Mouse (Mus musculus): ENCODE results near the gene Mettl7a3. TPM values are rescaled to one million over a fixed set of nuclear protein-coding genes. Genes with fewer than 3 reads are reported as not detected.

Gene Mettl7a3
- polyA plus RNA-seq, 1 experiment, result not detected

- TF ChIP-seq MYOD1 (IDR thresholded peaks at IDR 0.05; ENCODE audit: control insufficient read depth in 1 of 3, insufficient read length in 2 of 3, low read depth in 2 of 3) (no peak), MYOG (IDR thresholded peaks at IDR 0.05; ENCODE audit: control insufficient read depth in 1 of 3, insufficient read depth in 1 of 3, insufficient read length in 2 of 3, low read depth in 2 of 3) (no peak), POLR2A (IDR thresholded peaks at IDR 0.05; ENCODE audit: insufficient read length, low read depth) (no peak), E2F4 (IDR thresholded peaks at IDR 0.05; ENCODE audit: insufficient read depth) (no peak), POLR2AphosphoS2 (IDR thresholded peaks at IDR 0.05; ENCODE audit: insufficient read length, low read depth) (no peak), CEBPB (IDR thresholded peaks at IDR 0.05; ENCODE audit: insufficient read depth, poor library complexity, severe bottlenecking) (no peak), SRF (IDR thresholded peaks at IDR 0.05; ENCODE audit: control insufficient read depth, insufficient read length, low read depth) (no peak), TCF12 (IDR thresholded peaks at IDR 0.05; ENCODE audit: insufficient read depth, poor library complexity, severe bottlenecking) (no peak), USF1 (IDR thresholded peaks at IDR 0.05; ENCODE audit: low read depth) (no peak), TCF3 (IDR thresholded peaks at IDR 0.05; ENCODE audit: insufficient read length, low read depth) (no peak), REST (IDR thresholded peaks at IDR 0.05; ENCODE audit: insufficient read depth, insufficient read length) (no peak), MAX (IDR thresholded peaks at IDR 0.05; ENCODE audit: low read depth) (no peak)
- Histone ChIP-seq H3K4me2 (ENCODE audit: low read depth) (no peak overlapping the region), H3K27me3 (ENCODE audit: control insufficient read depth, insufficient read depth, insufficient read length) (no peaks in the 10 kb centered on the region), H3ac (ENCODE audit: control insufficient read depth, insufficient read length) (no peak overlapping the region), H3K4me3 (no peak overlapping the region), H3K36me3 (ENCODE audit: control insufficient read depth, insufficient read depth) (no peaks in the 10 kb centered on the region), H3K79me2 (ENCODE audit: control insufficient read depth, insufficient read depth) (no peaks in the 10 kb centered on the region)
These were observed 34.2 kb upstream of the Mettl7a3 start for GRCm38 (mm10) chr15:100300499-100300898.

- Histone ChIP-seq H3K27me3 (ENCODE audit: control insufficient read depth, insufficient read depth, insufficient read length) (no peaks in the 10 kb centered on the region), H3K36me3 (ENCODE audit: control insufficient read depth, insufficient read depth) (no peaks in the 10 kb centered on the region), H3K4me2 (ENCODE audit: low read depth) (no peak overlapping the region), H3K4me3 (no peak overlapping the region), H3K79me2 (ENCODE audit: control insufficient read depth, insufficient read depth) (no peaks in the 10 kb centered on the region), H3ac (ENCODE audit: control insufficient read depth, insufficient read length) (no peak overlapping the region)
- TF ChIP-seq MYOD1 (IDR thresholded peaks at IDR 0.05; ENCODE audit: control insufficient read depth in 1 of 3, insufficient read length in 2 of 3, low read depth in 2 of 3) (no peak), MYOG (IDR thresholded peaks at IDR 0.05; ENCODE audit: control insufficient read depth in 1 of 3, insufficient read depth in 1 of 3, insufficient read length in 2 of 3, low read depth in 2 of 3) (no peak), MAX (IDR thresholded peaks at IDR 0.05; ENCODE audit: low read depth) (no peak), E2F4 (IDR thresholded peaks at IDR 0.05; ENCODE audit: insufficient read depth) (no peak), SRF (IDR thresholded peaks at IDR 0.05; ENCODE audit: control insufficient read depth, insufficient read length, low read depth) (no peak), TCF3 (IDR thresholded peaks at IDR 0.05; ENCODE audit: insufficient read length, low read depth) (no peak), USF1 (IDR thresholded peaks at IDR 0.05; ENCODE audit: low read depth) (no peak), TCF12 (IDR thresholded peaks at IDR 0.05; ENCODE audit: insufficient read depth, poor library complexity, severe bottlenecking) (no peak), POLR2A (IDR thresholded peaks at IDR 0.05; ENCODE audit: insufficient read length, low read depth) (no peak), REST (IDR thresholded peaks at IDR 0.05; ENCODE audit: insufficient read depth, insufficient read length) (no peak), CEBPB (IDR thresholded peaks at IDR 0.05; ENCODE audit: insufficient read depth, poor library complexity, severe bottlenecking) (no peak)
These were observed 33.2 kb upstream of the Mettl7a3 start for GRCm38 (mm10) chr15:100301556-100301955.

GRCm38 (mm10) chr15:100303428-100304018 lies 31.2 kb upstream of the Mettl7a3 start:
- H3K4me3 ChIP-seq, result peak overlapping the region; percentile 48
- H3K36me3 ChIP-seq (ENCODE audit: control insufficient read depth, insufficient read depth), result no peaks in the 10 kb centered on the region
- H3K27me3 ChIP-seq (ENCODE audit: control insufficient read depth, insufficient read depth, insufficient read length), result no peaks in the 10 kb centered on the region
- peak overlapping the region; percentile 93 for H3K4me2 ChIP-seq (ENCODE audit: low read depth)
- TF ChIP-seq USF1 (IDR thresholded peaks at IDR 0.05; ENCODE audit: low read depth) (no peak), MAX (IDR thresholded peaks at IDR 0.05; ENCODE audit: low read depth) (no peak), MYOD1 (IDR thresholded peaks at IDR 0.05; ENCODE audit: control insufficient read depth in 1 of 3, insufficient read length in 2 of 3, low read depth in 2 of 3) (no peak), TCF12 (IDR thresholded peaks at IDR 0.05; ENCODE audit: insufficient read depth, poor library complexity, severe bottlenecking) (no peak), CEBPB (IDR thresholded peaks at IDR 0.05; ENCODE audit: insufficient read depth, poor library complexity, severe bottlenecking) (no peak), E2F4 (IDR thresholded peaks at IDR 0.05; ENCODE audit: insufficient read depth) (no peak), POLR2A (IDR thresholded peaks at IDR 0.05; ENCODE audit: insufficient read length, low read depth) (no peak), TCF3 (IDR thresholded peaks at IDR 0.05; ENCODE audit: insufficient read length, low read depth) (no peak), MYOG (IDR thresholded peaks at IDR 0.05; ENCODE audit: control insufficient read depth in 1 of 3, insufficient read depth in 1 of 3, insufficient read length in 2 of 3, low read depth in 2 of 3) (no peak), POLR2AphosphoS2 (IDR thresholded peaks at IDR 0.05; ENCODE audit: insufficient read length, low read depth) (no peak), REST (IDR thresholded peaks at IDR 0.05; ENCODE audit: insufficient read depth, insufficient read length) (no peak), SRF (IDR thresholded peaks at IDR 0.05; ENCODE audit: control insufficient read depth, insufficient read length, low read depth) (no peak)
- no peak overlapping the region for H3ac ChIP-seq (ENCODE audit: control insufficient read depth, insufficient read length)
- no peaks in the 10 kb centered on the region for H3K79me2 ChIP-seq (ENCODE audit: control insufficient read depth, insufficient read depth)

GRCm38 (mm10) chr15:100304019-100304991 lies 30.4 kb upstream of the Mettl7a3 start, which contains the start of gene Mettl7a1:
Gene Mettl7a1, plus strand, starts transcription at chr15:100304140.
- H3K79me2 ChIP-seq (ENCODE audit: control insufficient read depth, insufficient read depth), result no peaks in the 10 kb centered on the region
- no peaks in the 10 kb centered on the region for H3K27me3 ChIP-seq (ENCODE audit: control insufficient read depth, insufficient read depth, insufficient read length)
- H3K4me3 ChIP-seq, result peak within 1 kb of the TSS; percentile 48
- H3K4me2 ChIP-seq (ENCODE audit: low read depth), result peak within 1 kb of the TSS; percentile 93
- H3K36me3 ChIP-seq (ENCODE audit: control insufficient read depth, insufficient read depth), result no peaks in the 10 kb centered on the region
- no peak within 1 kb of the TSS for H3ac ChIP-seq (ENCODE audit: control insufficient read depth, insufficient read length)
- TF ChIP-seq TCF12 (IDR thresholded peaks at IDR 0.05; ENCODE audit: insufficient read depth, poor library complexity, severe bottlenecking), result no peak
- no peak for TF ChIP-seq MYOD1 (IDR thresholded peaks at IDR 0.05; ENCODE audit: control insufficient read depth in 1 of 3, insufficient read length in 2 of 3, low read depth in 2 of 3)
- no peak for TF ChIP-seq MYOG (IDR thresholded peaks at IDR 0.05; ENCODE audit: control insufficient read depth in 1 of 3, insufficient read depth in 1 of 3, insufficient read length in 2 of 3, low read depth in 2 of 3)
- TF ChIP-seq POLR2AphosphoS2 (IDR thresholded peaks at IDR 0.05; ENCODE audit: insufficient read length, low read depth), result peak; percentile 75
- peak; percentile 74 for TF ChIP-seq POLR2A (IDR thresholded peaks at IDR 0.05; ENCODE audit: insufficient read length, low read depth)

Measured in myocyte (in vitro differentiated cells).